Mouse (Mus musculus): ENCODE measurements at regions not wholly inside any gene's neighbourhood (a gene's known extent, or its start where the extent isn't known, plus 50 kb on each side); places are given as distances from the start of the nearest gene placed in this dataset.
"Not testable (repeated sequence)": the region's sequence is repeated elsewhere in the genome, so short reads cannot be mapped to it uniquely, and the experiment has no call there.

- DNase-seq (ENCODE audit: low read depth, low spot score), result no peak
These were observed 1478.4 kb upstream of the Gm7489 start for GRCm38 (mm10) chr15:52406156-52406885.

GRCm38 (mm10) chr15:52412869-52413771, 1471.6 kb upstream of the Gm7489 start:
- no peak for DNase-seq (ENCODE audit: low read depth, low spot score)

GRCm38 (mm10) chr15:52425976-52426375, 1458.7 kb upstream of the Gm7489 start:
- no peak for DNase-seq (ENCODE audit: low read depth, low spot score)

GRCm38 (mm10) chr15:52430491-52431158, 1454.1 kb upstream of the Gm7489 start:
- no peak for DNase-seq (ENCODE audit: low read depth, low spot score)

GRCm38 (mm10) chr15:52433639-52434038, 1451.1 kb upstream of the Gm7489 start:
- DNase-seq (ENCODE audit: low read depth, low spot score), result no peak

GRCm38 (mm10) chr15:52438403-52438802, 1446.3 kb upstream of the Gm7489 start:
- DNase-seq (ENCODE audit: low read depth, low spot score), result no peak

GRCm38 (mm10) chr15:52458782-52459181, 1425.9 kb upstream of the Gm7489 start:
- peak; percentile 83 for DNase-seq (ENCODE audit: low read depth, low spot score)

GRCm38 (mm10) chr15:52459315-52459714, 1425.4 kb upstream of the Gm7489 start:
- DNase-seq (ENCODE audit: low read depth, low spot score), result no peak

- no peak for DNase-seq (ENCODE audit: low read depth, low spot score)
These were observed 1420.2 kb upstream of the Gm7489 start for GRCm38 (mm10) chr15:52464226-52465138.

GRCm38 (mm10) chr15:52478124-52478523, 1406.6 kb upstream of the Gm7489 start:
- not testable (repeated sequence) for DNase-seq (ENCODE audit: low read depth, low spot score)

- no peak for DNase-seq (ENCODE audit: low read depth, low spot score)
These were observed 1403.9 kb upstream of the Gm7489 start for GRCm38 (mm10) chr15:52480834-52481233.

- DNase-seq (ENCODE audit: low read depth, low spot score), result no peak
These were observed 1401.0 kb upstream of the Gm7489 start for GRCm38 (mm10) chr15:52483598-52484165.

- no peak for DNase-seq (ENCODE audit: low read depth, low spot score)
These were observed 1400.4 kb upstream of the Gm7489 start for GRCm38 (mm10) chr15:52484276-52484675.

- DNase-seq (ENCODE audit: low read depth, low spot score), result peak; percentile 44
These were observed 1379.4 kb upstream of the Gm7489 start for GRCm38 (mm10) chr15:52505278-52505831.

- peak; percentile 67 for DNase-seq (ENCODE audit: low read depth, low spot score)
These were observed 1377.8 kb upstream of the Gm7489 start for GRCm38 (mm10) chr15:52506930-52507329.

- no peak for DNase-seq (ENCODE audit: low read depth, low spot score)
These were observed 1376.1 kb upstream of the Gm7489 start for GRCm38 (mm10) chr15:52508609-52509008.

GRCm38 (mm10) chr15:52510137-52510536, 1374.6 kb upstream of the Gm7489 start:
- no peak for DNase-seq (ENCODE audit: low read depth, low spot score)

- no peak for DNase-seq (ENCODE audit: low read depth, low spot score)
These were observed 1348.1 kb upstream of the Gm7489 start for GRCm38 (mm10) chr15:52536594-52536993.

- DNase-seq (ENCODE audit: low read depth, low spot score), result no peak
These were observed 1326.0 kb upstream of the Gm7489 start for GRCm38 (mm10) chr15:52558682-52559081.

- DNase-seq (ENCODE audit: low read depth, low spot score), result no peak
These were observed 1320.6 kb upstream of the Gm7489 start for GRCm38 (mm10) chr15:52564078-52564477.

Measured in R1 (cell line).